Mouse (Mus musculus): ENCODE measurements at regions not wholly inside any gene's neighbourhood (a gene's known extent, or its start where the extent isn't known, plus 50 kb on each side); places are given as distances from the start of the nearest gene placed in this dataset.

DNA sequence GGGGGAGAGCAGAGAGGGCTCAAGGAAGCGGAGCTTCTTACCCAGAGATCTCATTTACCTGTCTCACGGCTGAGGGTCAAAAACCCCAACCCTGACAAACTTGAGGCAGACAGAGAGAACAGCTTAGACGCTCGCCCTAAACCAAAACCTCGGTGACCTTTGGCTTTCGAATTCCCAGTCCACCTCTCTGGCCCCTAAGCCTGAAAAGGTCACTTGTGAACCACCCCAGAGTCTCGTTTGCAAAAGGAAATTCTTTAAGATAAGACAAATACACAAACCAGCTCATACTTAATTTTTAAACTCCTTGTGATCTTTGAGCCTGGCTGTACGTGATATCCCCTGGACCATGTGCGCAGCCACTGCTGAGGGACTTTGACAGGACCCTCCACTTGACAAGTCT lies 250.2 kb upstream of the Dio3 start:
- TF ChIP-seq CTCF (IDR thresholded peaks at IDR 0.05) (no peak), EP300 (IDR thresholded peaks at IDR 0.05; ENCODE audit: insufficient read depth, low read depth, low read length) (no peak)
